Mouse (Mus musculus): ENCODE results near the gene Gp1bb. TPM values are rescaled to one million over a fixed set of nuclear protein-coding genes. Genes with fewer than 3 reads are reported as not detected.

The Gp1bb gene
- total RNA-seq, 2 experiments from 2014 or later, result not detected

GRCm38 (mm10) chr16:18611752-18612151, 10.5 kb downstream of the Gp1bb start:
- no peak for DNase-seq
- intact Hi-C loops (cut with DNase I), result no loop called here

GRCm38 (mm10) chr16:18609099-18609498, 13.1 kb downstream of the Gp1bb start:
- intact Hi-C loops (cut with DNase I), result loop anchor here (5.0 kb wide), 1 partner anchor 112 kb away; the partner anchor contains the start of genes Gnb1l and Rtl10
- DNase-seq, result no peak

GRCm38 (mm10) chr16:18608226-18608625, 14.0 kb downstream of the Gp1bb start:
- intact Hi-C loops (cut with DNase I), result loop anchor here (5.0 kb wide), 1 partner anchor 111 kb away; the partner anchor contains the start of genes Gnb1l and Rtl10
- peak in 1 of 2 experiments; percentile 52 for DNase-seq

- no peak for DNase-seq
- intact Hi-C loops (cut with DNase I), result loop anchor here (5.0 kb wide), 1 partner anchor 108 kb away; the partner anchor contains the start of genes Gnb1l and Rtl10
Observed at GRCm38 (mm10) chr16:18605705-18606104, 16.5 kb downstream of the Gp1bb start.

- intact Hi-C loops (cut with DNase I), result no loop called here
- peak; percentile 46 to 69 for DNase-seq
Observed at GRCm38 (mm10) chr16:18604267-18604701, 17.9 kb downstream of the Gp1bb start.

GRCm38 (mm10) chr16:18601447-18601846, 20.8 kb downstream of the Gp1bb start:
- DNase-seq, result peak in 1 of 2 experiments; percentile 35
- intact Hi-C loops (cut with DNase I), result no loop called here

GRCm38 (mm10) chr16:18598006-18598405, 24.2 kb downstream of the Gp1bb start:
- intact Hi-C loops (cut with DNase I), result no loop called here
- DNase-seq, result no peak

GRCm38 (mm10) chr16:18596255-18596654, 25.9 kb downstream of the Gp1bb start:
- DNase-seq, result no peak
- intact Hi-C loops (cut with DNase I), result no loop called here

- intact Hi-C loops (cut with DNase I), result no loop called here
- no peak for DNase-seq
Observed at GRCm38 (mm10) chr16:18593930-18594329, 28.3 kb downstream of the Gp1bb start.

GRCm38 (mm10) chr16:18591047-18592018, 30.9 kb downstream of the Gp1bb start:
- intact Hi-C loops (cut with DNase I), result no loop called here
- no peak for DNase-seq

GRCm38 (mm10) chr16:18589804-18590790, 32.1 kb downstream of the Gp1bb start, which contains the start of gene Tbx1:
TSS of gene Tbx1 (minus strand) at chr16:18590671.
- no peak for DNase-seq
- intact Hi-C loops (cut with DNase I), result no loop called here

GRCm38 (mm10) chr16:18589080-18589621, 33.1 kb downstream of the Gp1bb start:
- intact Hi-C loops (cut with DNase I), result no loop called here
- no peak for DNase-seq

GRCm38 (mm10) chr16:18588738-18589055, 33.5 kb downstream of the Gp1bb start:
- intact Hi-C loops (cut with DNase I), result no loop called here
- DNase-seq, result no peak

GRCm38 (mm10) chr16:18587847-18588737, 34.1 kb downstream of the Gp1bb start:
- intact Hi-C loops (cut with DNase I), result no loop called here
- no peak for DNase-seq

GRCm38 (mm10) chr16:18586906-18587546, 35.2 kb downstream of the Gp1bb start:
- intact Hi-C loops (cut with DNase I), result no loop called here

GRCm38 (mm10) chr16:18586076-18586905, 35.9 kb downstream of the Gp1bb start:
- no peak for DNase-seq
- intact Hi-C loops (cut with DNase I), result no loop called here

More at GRCm38 (mm10) chr16:18586906-18587546, 35.2 kb downstream of the Gp1bb start:
- DNase-seq, result no peak

- no peak for DNase-seq
- intact Hi-C loops (cut with DNase I), result no loop called here
Observed at GRCm38 (mm10) chr16:18585676-18586075, 36.5 kb downstream of the Gp1bb start.

Measured in gastrocnemius, postnatal 36 days (tissue).